Mouse (Mus musculus) heart, adult 2 months (tissue): ENCODE results near the gene Tmem266. TPM values are rescaled to one million over a fixed set of nuclear protein-coding genes. Genes with fewer than 3 reads are reported as not detected.

Experiments used
- DNase-seq, 2 experiments: peaks; one replicate each; pipeline ENCODE4 v3.0.0; 2021
- H3K27ac ChIP-seq: fragments of 200-600 bp; 2 replicates; pipeline ENCODE4 v1.8.1; 2022
- H3K27me3 ChIP-seq: fragments of 200-500 bp; 2 replicates; pipeline ENCODE4 v1.6.1; 2012; ENCODE audit warnings: mild to moderate bottlenecking, low read length, inconsistent platforms, mixed read lengths; ENCODE audit not compliant: control insufficient read depth, insufficient read depth
- H3K36me3 ChIP-seq: fragments of 200-500 bp; 2 replicates; pipeline ENCODE4 v1.6.1; 2012; ENCODE audit warnings: low read length, inconsistent platforms; ENCODE audit not compliant: control insufficient read depth, insufficient read depth
- H3K4me1 ChIP-seq: fragments of 200-500 bp; 2 replicates; pipeline ENCODE4 v1.6.1; 2011; ENCODE audit warnings: low read length; ENCODE audit not compliant: control insufficient read depth, insufficient read depth
- H3K4me3 ChIP-seq: fragments of 200-600 bp; 2 replicates; pipeline ENCODE4 v1.8.1; 2022
- H3K79me2 ChIP-seq: fragments of 200-500 bp; replicated peaks from 2 replicates; pipeline ENCODE4 v1.6.1; 2012; ENCODE audit warnings: mild to moderate bottlenecking, inconsistent platforms, low read length, moderate library complexity, mixed read lengths; ENCODE audit not compliant: control insufficient read depth, insufficient read depth
- H3K9ac ChIP-seq: fragments of 200-500 bp; 2 replicates; pipeline ENCODE4 v1.6.1; 2012; ENCODE audit warnings: low read depth, mild to moderate bottlenecking, control low read depth, inconsistent platforms, low read length, mixed read lengths
- CTCF ChIP-seq: fragments of 200-600 bp; IDR thresholded peaks from 2 replicates; pipeline ENCODE4 v1.8.1; 2022; ENCODE audit warnings: antibody characterized with exemption, mild to moderate bottlenecking, moderate library complexity
- EP300 ChIP-seq: fragments of 200-500 bp; IDR thresholded peaks from 2 replicates; pipeline ENCODE4 v1.6.1; 2011; ENCODE audit warnings: low read depth, low read length, control low read depth; ENCODE audit not compliant: insufficient read depth
- POLR2A ChIP-seq: fragments of 200-500 bp; IDR thresholded peaks from 2 replicates; pipeline ENCODE4 v1.6.1; 2011; ENCODE audit warnings: mild to moderate bottlenecking, low read depth, low read length, control low read depth; ENCODE audit not compliant: insufficient read depth
- WGBS: fragments of 180-500 bp; shearing (Covaris S2); methylation state at CpG from one replicate; pipeline ENCODE4 v1.1.7; 2018; 5-methylcytosine and 5-hydroxymethylcytosine counted together
- intact Hi-C: fragments of 180-260 bp; cut with DNase I; formaldehyde crosslinking; loops from one replicate; pipeline ENCODE4 v1.15.1; 2025
- polyA plus RNA-seq: library from polyadenylated mRNA; depleted of rRNA; stranded (reverse); fragments of >200 nt; gene quantifications from 2 replicates; pipeline ENCODE4 v1.2.3, GENCODE M21; 2012
- total RNA-seq, 2 experiments: library from RNA; stranded (reverse); gene quantifications; 2 replicates each; pipeline ENCODE4 v1.2.3; 2021

Tmem266 gene
- total and polyA plus RNA-seq, 3 experiments = 1.5 to 2.5 (median 2.0) TPM

DNA sequence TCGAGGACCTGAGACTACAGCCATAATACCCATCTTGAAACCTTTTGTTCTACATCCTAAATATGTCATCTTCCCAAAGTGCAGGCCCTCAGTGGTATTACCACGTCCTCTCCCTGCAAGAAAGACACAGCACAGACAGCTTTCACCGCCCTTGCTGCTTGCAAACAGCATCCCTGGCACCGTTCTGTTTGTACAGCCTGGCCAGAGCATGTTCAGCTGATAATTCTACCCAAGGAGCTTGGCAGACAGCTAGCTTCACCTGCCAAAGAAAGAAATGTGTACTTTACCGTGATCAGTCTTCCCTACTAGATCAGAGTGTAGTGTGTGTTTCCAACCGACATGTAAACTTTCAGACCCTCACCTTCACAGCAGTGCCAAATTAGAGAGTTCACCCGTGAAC lies 45.2 kb downstream of the Tmem266 start:
- H3K79me2 ChIP-seq = no peaks in the 10 kb centered on the region
- no peaks in the 10 kb centered on the region for H3K36me3 ChIP-seq
- 51% methylated on average over 7 of the region's 7 CpGs for WGBS
- intact Hi-C loops = no loop called here
- TF ChIP-seq POLR2A = no peak
- TF ChIP-seq CTCF = no peak
- TF ChIP-seq EP300 = no peak
- H3K27ac ChIP-seq = no peak overlapping the region
- no peak overlapping the region for H3K9ac ChIP-seq
- no peak for DNase-seq
- H3K27me3 ChIP-seq = no peaks in the 10 kb centered on the region
- no peak overlapping the region for H3K4me3 ChIP-seq
- no peaks in the 10 kb centered on the region for H3K4me1 ChIP-seq

DNA sequence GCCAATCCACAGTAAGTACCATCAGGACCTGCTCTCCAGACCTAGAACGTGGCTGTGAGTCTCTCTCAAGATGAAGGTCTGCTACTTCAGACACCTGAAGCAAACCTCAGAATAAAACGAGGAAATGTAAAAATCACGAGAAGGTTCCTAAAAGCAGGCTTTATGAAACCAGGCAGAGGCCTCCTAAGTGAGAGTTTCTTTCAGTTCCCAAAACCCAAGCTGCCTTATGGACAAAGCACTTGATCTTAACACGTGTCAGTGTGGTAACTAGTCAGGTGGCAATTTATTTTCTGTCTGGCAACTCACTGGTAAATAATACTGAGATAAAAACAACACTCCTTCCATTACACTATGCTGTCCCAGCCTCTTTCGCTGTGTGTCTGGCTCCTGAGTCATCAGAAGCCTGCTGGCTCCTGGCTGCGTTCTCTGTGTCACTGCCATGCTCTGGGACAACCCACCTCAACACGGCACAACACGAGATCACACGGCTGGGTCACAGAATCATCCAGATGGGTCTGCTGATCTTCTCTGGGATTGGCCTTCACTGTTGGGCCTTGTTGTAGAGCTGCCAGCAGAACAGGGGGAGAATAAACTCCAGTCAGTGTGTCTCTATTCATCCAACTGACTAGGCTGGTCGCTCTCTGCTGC lies 51.0 kb downstream of the Tmem266 start:
- Histone ChIP-seq H3K9ac (no peak overlapping the region), H3K36me3 (no peaks in the 10 kb centered on the region), H3K27ac (no peak overlapping the region), H3K79me2 (no peaks in the 10 kb centered on the region), H3K4me1 (no peaks in the 10 kb centered on the region), H3K4me3 (no peak overlapping the region), H3K27me3 (no peaks in the 10 kb centered on the region)
- 78% methylated on average over 10 of the region's 10 CpGs for WGBS
- DNase-seq = no peak
- intact Hi-C loops = no loop called here
- TF ChIP-seq POLR2A (no peak), EP300 (no peak)

DNA sequence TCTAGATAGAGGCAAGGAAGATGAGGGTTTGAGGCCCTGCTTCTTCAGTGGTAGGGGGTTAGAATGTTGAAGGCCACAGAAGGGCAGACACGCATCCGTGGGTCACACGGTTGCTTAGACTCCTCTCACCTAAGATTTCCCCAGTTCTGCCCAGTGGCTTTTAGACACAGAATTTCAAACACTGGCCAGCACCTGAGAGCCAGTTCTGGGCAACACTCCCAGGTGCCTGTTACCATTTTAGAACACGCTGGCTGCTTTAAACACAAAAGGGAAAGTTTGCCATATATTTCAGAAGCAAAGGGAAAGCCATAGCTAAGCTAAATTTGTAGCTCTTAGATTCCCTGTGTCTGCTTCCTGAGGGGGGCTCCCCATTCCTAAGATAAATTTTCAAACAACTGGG lies 54.7 kb downstream of the Tmem266 start:
- TF ChIP-seq CTCF (no peak), EP300 (no peak), POLR2A (no peak)
- no peaks in the 10 kb centered on the region for H3K36me3 ChIP-seq
- no peaks in the 10 kb centered on the region for H3K4me1 ChIP-seq
- H3K27me3 ChIP-seq = no peaks in the 10 kb centered on the region
- H3K4me3 ChIP-seq = no peak overlapping the region
- DNase-seq = no peak
- H3K9ac ChIP-seq = no peak overlapping the region
- no peak overlapping the region for H3K27ac ChIP-seq
- H3K79me2 ChIP-seq = no peaks in the 10 kb centered on the region
- intact Hi-C loops = no loop called here
- WGBS = 75% methylated on average over 4 of the region's 4 CpGs

DNA sequence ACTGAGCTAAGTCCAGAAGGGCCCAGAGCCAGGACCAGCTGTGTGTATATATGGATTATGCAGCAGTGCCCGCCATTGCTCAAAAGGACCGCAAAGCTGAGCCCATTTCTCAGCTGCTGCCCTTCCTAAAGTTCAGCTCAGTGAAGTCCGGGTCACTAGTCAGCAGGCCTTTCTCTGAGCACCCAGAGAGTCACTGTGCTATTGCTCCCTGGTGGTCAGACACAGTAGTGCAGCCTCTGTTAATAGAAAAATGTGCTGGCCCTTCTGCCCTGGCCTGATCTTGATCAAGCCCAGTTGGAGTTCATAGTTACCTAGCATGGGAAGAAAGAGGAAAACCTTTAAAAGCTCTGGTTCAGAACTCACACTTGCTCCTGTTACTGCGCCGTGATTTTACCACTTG lies 55.7 kb downstream of the Tmem266 start:
- peak in 1 of 2 experiments; percentile 25 for DNase-seq
- no peaks in the 10 kb centered on the region for H3K4me1 ChIP-seq
- no peaks in the 10 kb centered on the region for H3K79me2 ChIP-seq
- no peaks in the 10 kb centered on the region for H3K27me3 ChIP-seq
- no peak overlapping the region for H3K4me3 ChIP-seq
- intact Hi-C loops = no loop called here
- no peak overlapping the region for H3K9ac ChIP-seq
- H3K36me3 ChIP-seq = no peaks in the 10 kb centered on the region
- no peak overlapping the region for H3K27ac ChIP-seq
- WGBS = 29% methylated on average over 5 of the region's 5 CpGs
- TF ChIP-seq EP300 (no peak), CTCF (peak; percentile 74)

DNA sequence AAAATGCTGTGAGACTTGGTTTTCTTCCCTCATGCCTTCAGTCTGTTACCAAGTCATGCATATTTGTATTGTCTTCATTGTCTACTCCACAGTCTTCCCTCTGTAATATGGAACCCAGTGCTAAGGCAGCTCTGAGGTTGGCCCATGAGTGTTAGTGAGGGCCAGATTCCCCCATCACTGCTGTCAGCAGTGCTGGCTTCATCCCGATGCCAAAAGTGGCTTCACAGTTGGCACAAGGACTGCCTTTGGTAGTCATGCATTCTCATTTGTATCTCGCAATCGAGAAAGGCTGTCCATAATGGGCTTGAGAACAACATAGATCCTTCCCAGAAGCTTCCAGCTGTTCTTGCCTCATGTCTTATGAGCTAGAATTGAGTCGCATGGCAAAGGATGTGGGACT lies 59.4 kb downstream of the Tmem266 start:
- DNase-seq = no peak
- H3K27ac ChIP-seq = no peak overlapping the region
- no peaks in the 10 kb centered on the region for H3K27me3 ChIP-seq
- no peak overlapping the region for H3K9ac ChIP-seq
- no peak overlapping the region for H3K4me3 ChIP-seq
- 87% methylated on average over 4 of the region's 4 CpGs for WGBS
- no peaks in the 10 kb centered on the region for H3K79me2 ChIP-seq
- no peaks in the 10 kb centered on the region for H3K4me1 ChIP-seq
- no peaks in the 10 kb centered on the region for H3K36me3 ChIP-seq
- intact Hi-C loops = no loop called here
- no peak for TF ChIP-seq CTCF
- TF ChIP-seq POLR2A = no peak
- TF ChIP-seq EP300 = no peak

DNA sequence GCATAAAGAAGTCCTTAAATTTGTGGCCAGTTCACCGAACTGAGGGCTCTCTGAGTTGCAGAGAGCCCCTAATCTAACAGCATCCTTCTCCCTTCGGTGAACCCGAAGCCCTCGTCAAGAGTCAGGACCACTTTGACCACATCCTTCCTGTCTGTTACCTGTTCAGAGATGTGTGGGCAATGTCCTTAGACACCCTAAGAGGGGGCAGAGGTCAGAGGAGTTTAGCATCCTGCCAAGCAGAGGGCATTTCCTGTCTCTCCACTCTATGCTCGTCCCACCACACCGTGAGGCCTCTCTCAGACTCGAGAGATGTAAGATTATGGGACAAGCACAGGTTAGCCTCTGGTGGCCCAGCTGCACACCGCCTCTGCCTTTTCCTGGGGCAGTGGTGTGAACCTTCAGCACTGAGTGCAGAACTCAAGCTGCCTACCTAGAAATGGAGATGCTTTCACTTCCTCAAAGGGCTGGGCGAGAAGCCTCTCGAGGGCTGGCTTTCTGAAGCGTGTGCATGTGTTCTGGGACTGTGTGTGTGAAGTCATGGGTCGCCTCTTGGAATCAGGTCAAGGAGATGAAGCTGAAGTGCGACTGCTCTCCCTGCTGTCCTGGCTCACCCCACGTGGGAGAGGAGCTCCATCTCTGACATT lies 61.3 kb downstream of the Tmem266 start:
- Histone ChIP-seq H3K79me2 (no peaks in the 10 kb centered on the region), H3K27ac (no peak overlapping the region), H3K27me3 (no peaks in the 10 kb centered on the region), H3K4me3 (no peak overlapping the region), H3K9ac (no peak overlapping the region), H3K4me1 (no peaks in the 10 kb centered on the region), H3K36me3 (no peaks in the 10 kb centered on the region)
- 57% methylated on average over 14 of the region's 14 CpGs for WGBS
- intact Hi-C loops = no loop called here
- TF ChIP-seq POLR2A (no peak), CTCF (no peak), EP300 (no peak)
- DNase-seq = peak in 1 of 2 experiments; percentile 17
